Mouse (Mus musculus) ES-E14 (cell line): ENCODE results near the gene Mgmt.

Experiments used
- CHD2 ChIP-seq: IDR thresholded peaks from 2 replicates; pipeline ENCODE4 v1.6.1; 2014; ENCODE audit warnings: mild to moderate bottlenecking, low read depth, low read length, inconsistent platforms
- MAFK ChIP-seq: IDR thresholded peaks from 2 replicates; pipeline ENCODE4 v1.6.1; 2014; ENCODE audit warnings: mild to moderate bottlenecking, low read depth, low read length, inconsistent platforms; ENCODE audit not compliant: insufficient read depth
- ZC3H11A ChIP-seq: IDR thresholded peaks from 2 replicates; pipeline ENCODE4 v1.6.1; 2012; ENCODE audit warnings: low read depth, mild to moderate bottlenecking, inconsistent platforms, low read length, borderline replicate concordance
- ZNF384 ChIP-seq: IDR thresholded peaks from 2 replicates; pipeline ENCODE4 v1.6.1; 2012; ENCODE audit warnings: low read depth, low read length, inconsistent platforms

DNA sequence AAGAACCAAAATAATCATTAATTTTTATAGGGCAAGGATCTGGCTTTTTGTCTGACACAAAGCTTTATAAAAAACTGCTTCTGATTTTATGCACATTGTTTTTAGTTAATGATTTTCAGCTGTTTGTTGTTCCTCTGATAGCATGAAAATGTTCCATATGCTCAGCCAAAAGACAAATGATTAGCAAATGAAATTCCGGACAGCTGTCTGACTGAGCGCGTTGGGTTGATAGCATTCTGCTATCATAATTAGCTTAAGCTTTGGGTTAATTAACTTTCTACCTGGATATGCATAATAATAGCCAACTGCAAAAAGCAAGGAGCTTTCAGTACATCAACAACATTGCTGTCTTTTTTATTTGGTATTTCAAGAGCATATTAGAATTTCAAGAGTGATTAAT is 108.0 kb downstream of the Mgmt start:
- TF ChIP-seq ZC3H11A, result no peak
- no peak for TF ChIP-seq ZNF384
- TF ChIP-seq CHD2, result no peak
- TF ChIP-seq MAFK, result no peak
